ENCODE assay signal across 25 mouse cellular contexts in the genomic region with DNA sequence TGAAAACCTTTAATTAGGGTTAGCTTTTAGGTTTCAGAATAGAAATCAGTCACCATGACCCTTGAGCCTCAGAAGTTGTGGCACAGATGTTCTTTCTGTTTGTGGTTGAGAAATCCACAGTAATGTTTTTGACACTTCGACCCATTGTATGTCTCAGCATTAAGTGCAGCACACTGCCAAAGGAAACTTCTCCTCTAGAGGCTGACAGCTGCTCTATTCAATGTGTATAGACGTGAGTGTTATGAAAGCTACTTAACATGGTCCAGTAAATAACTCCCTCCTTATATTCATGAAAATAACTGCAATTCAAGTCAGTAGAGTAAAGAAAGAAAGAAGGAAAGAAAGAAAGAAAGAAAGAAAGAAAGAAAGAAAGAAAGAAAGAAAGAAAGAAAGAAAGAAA.
"Had no signal": no experiment of that assay in that cellular context is flagged by ENCODE, and none has a peak within 500 bp of the region (broad histone marks: within the 10 kb centered on the region; RNA-seq: fewer than 3 reads in every experiment).

No protein-coding gene starts in this region.

- H3K4me2 ChIP-seq: heart, embryonic 11.5 days; heart, embryonic 13.5 days; heart, embryonic 15.5 days; hindbrain, embryonic 13.5 days; hindbrain, embryonic 15.5 days; kidney, embryonic 15.5 days; limb, embryonic 13.5 days; limb, embryonic 15.5 days had no signal

- H3K36me3 ChIP-seq: heart, embryonic 13.5 days; heart, embryonic 15.5 days; hindbrain, embryonic 13.5 days; hindbrain, embryonic 15.5 days; kidney, embryonic 15.5 days; limb, embryonic 13.5 days; limb, embryonic 15.5 days had no signal

- DNase-seq: gastrocnemius, postnatal 14 days; gastrocnemius, postnatal 36 days; heart, adult 11 months; heart, adult 2 months; heart, postnatal 14 days; heart, postnatal 36 days; kidney, adult 11 months; kidney, adult 2 months; kidney, adult 9 months; kidney, postnatal 14 days; kidney, postnatal 36 days; layer of hippocampus, adult 9-11 months; layer of hippocampus, postnatal 36 days; left cerebral cortex, postnatal 4 days had no signal

- H3K4me3 ChIP-seq: heart, adult 2 months; heart, embryonic 13.5 days; heart, embryonic 15.5 days; hindbrain, embryonic 13.5 days; hindbrain, embryonic 15.5 days; kidney, embryonic 15.5 days; limb, embryonic 13.5 days; limb, embryonic 15.5 days had no signal

- H3K9me3 ChIP-seq: heart, embryonic 13.5 days; heart, embryonic 15.5 days; hindbrain, embryonic 13.5 days; hindbrain, embryonic 15.5 days; kidney, embryonic 15.5 days; limb, embryonic 13.5 days; limb, embryonic 15.5 days had no signal

- H3K27ac ChIP-seq: heart, adult 2 months; heart, embryonic 13.5 days; heart, embryonic 15.5 days; hindbrain, embryonic 13.5 days; hindbrain, embryonic 15.5 days; hindbrain, postnatal 0 days; kidney, embryonic 15.5 days; kidney, postnatal 0 days; limb, embryonic 13.5 days; limb, embryonic 15.5 days had no signal

- H3K9ac ChIP-seq: heart, embryonic 13.5 days; heart, embryonic 15.5 days; hindbrain, embryonic 13.5 days; hindbrain, embryonic 15.5 days; kidney, embryonic 15.5 days; limb, embryonic 13.5 days; limb, embryonic 15.5 days had no signal

- H3K4me1 ChIP-seq: heart, embryonic 13.5 days; heart, embryonic 15.5 days; hindbrain, embryonic 13.5 days; hindbrain, embryonic 15.5 days; kidney, embryonic 15.5 days; limb, embryonic 13.5 days; limb, embryonic 15.5 days had no signal

- H3K27me3 ChIP-seq: heart, embryonic 13.5 days; heart, embryonic 15.5 days; hindbrain, embryonic 13.5 days; hindbrain, embryonic 15.5 days; kidney, embryonic 15.5 days; limb, embryonic 13.5 days; limb, embryonic 15.5 days had no signal

- ATAC-seq: hindbrain, postnatal 0 days; intestine, embryonic 16.5 days had no signal
